Mouse (Mus musculus) neural tube, embryonic 13.5 days (tissue): ENCODE results near the gene Slc28a1. TPM values are rescaled to one million over a fixed set of nuclear protein-coding genes. Genes with fewer than 3 reads are reported as not detected.

Source experiments
- ATAC-seq: fragments of 200-750 bp; cut with Nextera tagmentation; 2 replicates; pipeline ENCODE4 v1.8.0; 2017; ENCODE audit warnings: low read depth, mild to moderate bottlenecking, moderate TSS enrichment, moderate library complexity
- H3K27ac ChIP-seq: fragments of 300-500 bp; sonication (generic); replicated peaks from 2 replicates; pipeline ENCODE4 v1.5.1; 2015; ENCODE audit warnings: moderate library complexity, mild to moderate bottlenecking, inconsistent platforms
- H3K27me3 ChIP-seq: fragments of 300-500 bp; sonication (generic); 2 replicates; pipeline ENCODE4 v1.6.1; 2015; ENCODE audit warnings: mild to moderate bottlenecking, inconsistent platforms
- H3K36me3 ChIP-seq: fragments of 300-500 bp; sonication (generic); 2 replicates; pipeline ENCODE4 v1.6.1; 2015; ENCODE audit warnings: mild to moderate bottlenecking, inconsistent platforms
- H3K4me1 ChIP-seq: fragments of 300-500 bp; sonication (generic); replicated peaks from 2 replicates; pipeline ENCODE4 v1.6.1; 2015; ENCODE audit warnings: inconsistent platforms
- H3K4me2 ChIP-seq: fragments of 300-500 bp; sonication (generic); 2 replicates; pipeline ENCODE4 v1.6.1; 2015; ENCODE audit warnings: inconsistent platforms, mild to moderate bottlenecking, moderate library complexity
- H3K4me3 ChIP-seq: fragments of 300-500 bp; sonication (generic); 2 replicates; pipeline ENCODE4 v1.5.1; 2015; ENCODE audit warnings: mild to moderate bottlenecking, inconsistent platforms
- H3K9ac ChIP-seq: fragments of 300-500 bp; sonication (generic); 2 replicates; pipeline ENCODE4 v1.6.1; 2015; ENCODE audit warnings: moderate library complexity, mild to moderate bottlenecking, inconsistent platforms
- H3K9me3 ChIP-seq: fragments of 300-500 bp; sonication (generic); 2 replicates; pipeline ENCODE4 v1.6.1; 2016; ENCODE audit warnings: inconsistent platforms
- WGBS: fragments of 180-500 bp; shearing (Covaris S2); methylation state at CpG from one replicate; pipeline ENCODE4 v1.1.7; 2015; 5-methylcytosine and 5-hydroxymethylcytosine counted together
- polyA plus RNA-seq: library from polyadenylated mRNA; unstranded; fragments of >200 nt; fragmentation: Nextera tagmentation; extraction: Ambion mirVana; gene quantifications from 2 replicates; pipeline ENCODE4 v1.2.1, GENCODE M21; 2015

Slc28a1 gene
- polyA plus RNA-seq, result not detected in 2 replicates

DNA sequence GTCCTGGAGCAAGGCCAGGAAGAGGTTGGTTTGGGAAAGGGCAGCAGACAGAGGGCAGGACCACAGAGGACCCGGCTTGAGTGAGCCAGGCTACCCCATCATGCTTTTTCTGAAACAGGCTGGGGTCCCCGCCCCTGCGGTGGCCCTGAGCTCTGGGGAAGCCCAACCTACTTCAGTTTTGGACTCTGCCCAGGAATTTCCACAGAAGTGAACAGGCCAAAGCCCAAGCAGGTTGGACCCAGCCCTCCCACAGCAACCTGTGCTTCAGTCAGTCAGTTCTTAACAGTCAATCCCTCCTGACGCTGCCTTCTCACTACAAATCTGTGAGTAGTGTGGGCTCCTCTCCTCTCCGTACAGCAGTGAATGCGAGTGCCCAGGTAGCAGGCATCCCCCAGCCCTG lies at the start of gene Slc28a1:
Gene Slc28a1 (plus strand): TSS at position 245 of the 400 bp plus-strand sequence.
- no peaks in the 10 kb centered on the region for H3K36me3 ChIP-seq
- H3K9me3 ChIP-seq, result no peaks in the 10 kb centered on the region
- H3K9ac ChIP-seq, result no peak within 1 kb of the TSS
- WGBS, result 82% methylated on average over 6 of the region's 6 CpGs
- H3K4me1 ChIP-seq, result no peaks in the 10 kb centered on the region
- H3K4me2 ChIP-seq, result no peak within 1 kb of the TSS
- no peak within 1 kb of the TSS for H3K4me3 ChIP-seq
- no peak for ATAC-seq
- no peak within 1 kb of the TSS for H3K27ac ChIP-seq
- H3K27me3 ChIP-seq, result no peaks in the 10 kb centered on the region

DNA sequence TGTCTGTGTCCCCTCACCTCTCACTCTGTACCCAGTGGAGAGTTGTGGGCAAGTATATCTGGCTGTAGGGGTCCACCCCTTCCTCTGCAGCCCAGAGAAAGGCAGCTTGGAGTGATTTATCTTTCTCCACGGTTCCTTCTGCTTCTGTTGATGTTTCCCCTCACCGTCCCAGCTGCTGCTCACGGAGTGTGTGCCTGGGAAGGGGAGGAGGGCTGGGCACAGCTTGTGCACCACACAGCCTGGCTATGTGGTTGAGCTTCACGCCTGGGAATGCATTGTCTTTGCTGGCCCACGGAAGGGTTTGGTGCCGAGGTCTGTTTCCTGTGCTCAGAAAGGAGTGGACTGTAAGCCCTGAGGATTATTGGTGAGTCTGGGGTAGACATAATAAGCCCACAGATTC lies 47.9 kb upstream of the Slc28a1 start:
- no peak overlapping the region for H3K27ac ChIP-seq
- H3K27me3 ChIP-seq, result no peaks in the 10 kb centered on the region
- no peaks in the 10 kb centered on the region for H3K36me3 ChIP-seq
- no peak overlapping the region for H3K9ac ChIP-seq
- no peak overlapping the region for H3K4me2 ChIP-seq
- no peak overlapping the region for H3K4me3 ChIP-seq
- ATAC-seq, result no peak
- peaks cover 6% of the 10 kb centered on the region for H3K4me1 ChIP-seq
- WGBS, result 19% methylated on average over 6 of the region's 6 CpGs
- no peaks in the 10 kb centered on the region for H3K9me3 ChIP-seq

DNA sequence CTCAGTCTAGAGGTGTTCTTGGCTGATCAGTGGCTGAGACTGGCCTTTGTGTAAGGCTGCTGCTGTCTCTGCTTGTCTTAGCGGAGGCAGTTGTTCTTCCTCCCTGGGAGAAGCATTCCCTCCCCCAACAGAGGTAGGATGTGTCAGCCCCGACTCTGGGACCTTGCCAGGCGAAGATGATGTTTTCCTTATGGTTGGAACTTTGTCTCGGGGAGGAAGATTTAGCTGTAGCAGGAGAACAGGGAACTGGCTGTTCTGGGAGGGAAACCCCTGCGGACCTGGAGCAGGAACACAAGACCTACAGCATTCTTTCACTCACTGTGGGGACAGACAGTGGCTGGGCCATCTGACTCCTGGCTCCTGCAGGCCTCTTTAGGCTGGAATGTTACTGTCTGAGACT lies 42.1 kb upstream of the Slc28a1 start:
- no peak for ATAC-seq
- Histone ChIP-seq H3K27me3 (no peaks in the 10 kb centered on the region), H3K4me1 (no peaks in the 10 kb centered on the region), H3K4me2 (no peak overlapping the region), H3K27ac (no peak overlapping the region), H3K9me3 (no peaks in the 10 kb centered on the region), H3K36me3 (no peaks in the 10 kb centered on the region), H3K4me3 (no peak overlapping the region), H3K9ac (no peak overlapping the region)
- 60% methylated on average over 5 of the region's 5 CpGs for WGBS

DNA sequence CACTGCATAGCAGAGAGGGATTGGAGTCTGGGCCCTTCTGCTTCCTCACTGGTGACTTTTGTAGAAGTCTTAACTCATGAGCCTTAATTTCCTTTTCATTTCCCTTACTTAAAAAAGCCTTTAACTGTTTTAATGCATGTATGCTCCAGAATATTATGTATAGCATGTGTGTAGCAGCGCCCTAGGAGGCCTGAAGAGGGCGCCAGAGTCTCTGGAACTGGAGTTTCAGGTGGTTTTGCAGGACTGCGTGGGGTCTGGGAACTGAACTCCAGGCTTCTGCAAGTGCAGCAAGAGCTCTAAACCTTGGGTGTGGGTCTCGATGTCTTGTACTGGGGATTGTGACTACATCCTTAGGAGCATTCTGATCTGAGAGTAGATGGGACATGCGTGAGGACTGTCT lies 41.3 kb upstream of the Slc28a1 start:
- no peak overlapping the region for H3K9ac ChIP-seq
- no peak overlapping the region for H3K27ac ChIP-seq
- no peaks in the 10 kb centered on the region for H3K27me3 ChIP-seq
- ATAC-seq, result no peak
- H3K4me2 ChIP-seq, result no peak overlapping the region
- no peaks in the 10 kb centered on the region for H3K4me1 ChIP-seq
- no peaks in the 10 kb centered on the region for H3K9me3 ChIP-seq
- H3K36me3 ChIP-seq, result no peaks in the 10 kb centered on the region
- H3K4me3 ChIP-seq, result no peak overlapping the region
- WGBS, result 79% methylated on average over 5 of the region's 5 CpGs

DNA sequence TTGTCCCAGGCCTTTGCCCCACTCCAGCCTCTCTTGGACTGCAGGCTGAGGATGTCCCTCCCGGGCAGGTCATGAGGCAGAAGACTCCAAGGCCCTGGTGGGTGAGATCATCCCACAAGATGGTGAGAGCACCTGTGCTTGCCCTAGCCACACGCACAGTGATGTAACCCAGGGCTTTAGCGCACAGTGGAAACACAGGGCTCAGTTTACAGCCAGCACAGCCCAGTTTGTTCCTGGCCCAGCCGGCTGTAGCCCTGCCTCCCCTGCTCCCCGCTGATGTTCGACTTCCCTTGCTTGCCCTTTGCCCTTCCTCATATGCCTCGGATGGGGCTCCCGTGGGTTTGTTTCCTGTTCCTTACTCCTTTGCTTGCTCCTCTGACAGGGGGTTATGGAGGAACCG lies 40.1 kb upstream of the Slc28a1 start:
- no peaks in the 10 kb centered on the region for H3K4me1 ChIP-seq
- no peaks in the 10 kb centered on the region for H3K36me3 ChIP-seq
- ATAC-seq, result no peak
- WGBS, result 61% methylated on average over 9 of the region's 9 CpGs
- H3K4me3 ChIP-seq, result no peak overlapping the region
- no peak overlapping the region for H3K4me2 ChIP-seq
- H3K9ac ChIP-seq, result no peak overlapping the region
- no peak overlapping the region for H3K27ac ChIP-seq
- H3K27me3 ChIP-seq, result no peaks in the 10 kb centered on the region
- no peaks in the 10 kb centered on the region for H3K9me3 ChIP-seq

DNA sequence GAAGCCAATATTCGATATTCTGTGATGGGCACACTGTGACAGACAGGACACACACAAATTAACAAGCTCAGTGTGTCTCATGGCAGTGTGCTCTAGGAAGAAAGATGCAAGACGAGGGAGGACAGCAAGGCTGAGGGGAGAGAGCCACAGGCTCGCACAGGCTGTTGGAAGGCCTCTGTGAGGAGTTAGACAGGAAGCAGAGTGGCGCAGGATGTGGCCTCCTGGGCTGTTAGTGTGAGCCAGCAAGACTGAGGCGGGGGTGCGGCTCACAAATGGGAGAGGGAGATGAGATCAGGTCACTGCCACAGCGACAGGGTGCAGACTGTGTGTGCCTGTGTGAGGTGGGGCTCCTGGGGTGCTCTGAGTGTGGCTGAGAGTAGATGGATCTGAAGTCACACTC lies 39.3 kb upstream of the Slc28a1 start:
- Histone ChIP-seq H3K9me3 (no peaks in the 10 kb centered on the region), H3K27me3 (no peaks in the 10 kb centered on the region), H3K4me3 (no peak overlapping the region), H3K27ac (no peak overlapping the region), H3K4me1 (no peaks in the 10 kb centered on the region), H3K9ac (no peak overlapping the region), H3K36me3 (no peaks in the 10 kb centered on the region), H3K4me2 (no peak overlapping the region)
- no peak for ATAC-seq
- 73% methylated on average over 7 of the region's 7 CpGs for WGBS

DNA sequence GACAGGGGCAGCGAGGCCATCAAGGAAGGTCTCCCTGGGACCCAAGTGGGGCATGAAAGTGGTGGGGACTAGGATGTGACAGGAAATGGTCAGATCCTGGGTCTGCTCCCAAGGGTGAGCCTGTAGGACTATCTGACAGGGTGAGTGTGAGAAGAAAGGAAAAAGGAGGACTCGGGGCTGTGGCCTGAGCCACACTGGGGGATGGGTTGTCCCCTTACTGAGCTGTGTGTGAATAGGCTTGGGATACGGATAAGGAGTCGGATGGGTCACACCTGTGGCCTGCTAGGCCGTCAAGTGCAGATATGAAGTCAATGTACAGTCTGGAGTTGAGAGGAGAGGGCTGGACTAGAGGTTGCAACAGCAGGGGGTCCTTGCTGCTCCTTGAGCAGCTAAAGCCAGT lies 38.9 kb upstream of the Slc28a1 start:
- no peaks in the 10 kb centered on the region for H3K27me3 ChIP-seq
- ATAC-seq, result no peak
- no peak overlapping the region for H3K4me3 ChIP-seq
- H3K4me1 ChIP-seq, result peaks cover 2% of the 10 kb centered on the region
- WGBS, result 87% methylated on average over 5 of the region's 5 CpGs
- H3K36me3 ChIP-seq, result no peaks in the 10 kb centered on the region
- H3K9ac ChIP-seq, result no peak overlapping the region
- H3K9me3 ChIP-seq, result no peaks in the 10 kb centered on the region
- H3K27ac ChIP-seq, result no peak overlapping the region
- no peak overlapping the region for H3K4me2 ChIP-seq

DNA sequence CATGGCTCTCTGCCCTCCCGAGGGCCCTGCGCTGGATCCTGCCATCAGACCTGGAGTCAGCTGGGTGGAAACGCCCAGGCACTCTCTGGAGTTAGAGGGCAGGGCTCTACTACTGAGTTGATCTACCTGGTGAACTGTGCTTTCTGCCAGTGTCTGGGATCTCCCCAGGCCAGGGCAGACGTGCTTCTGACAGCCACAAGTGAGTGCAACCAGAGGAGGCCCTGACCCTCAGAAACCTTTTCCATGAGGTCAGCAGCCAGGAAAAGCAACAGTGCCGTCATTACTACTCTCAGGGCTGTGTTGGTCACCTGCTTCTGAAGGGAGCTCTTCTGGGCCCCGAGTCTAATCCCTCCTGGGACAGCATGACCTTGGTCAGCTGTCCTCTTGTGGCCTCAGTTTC lies 37.6 kb upstream of the Slc28a1 start:
- H3K27me3 ChIP-seq, result no peaks in the 10 kb centered on the region
- no peak overlapping the region for H3K27ac ChIP-seq
- ATAC-seq, result no peak
- no peak overlapping the region for H3K4me3 ChIP-seq
- no peaks in the 10 kb centered on the region for H3K9me3 ChIP-seq
- H3K9ac ChIP-seq, result no peak overlapping the region
- no peak overlapping the region for H3K4me2 ChIP-seq
- peaks cover 7% of the 10 kb centered on the region for H3K4me1 ChIP-seq
- WGBS, result 77% methylated on average over 6 of the region's 6 CpGs
- H3K36me3 ChIP-seq, result no peaks in the 10 kb centered on the region

DNA sequence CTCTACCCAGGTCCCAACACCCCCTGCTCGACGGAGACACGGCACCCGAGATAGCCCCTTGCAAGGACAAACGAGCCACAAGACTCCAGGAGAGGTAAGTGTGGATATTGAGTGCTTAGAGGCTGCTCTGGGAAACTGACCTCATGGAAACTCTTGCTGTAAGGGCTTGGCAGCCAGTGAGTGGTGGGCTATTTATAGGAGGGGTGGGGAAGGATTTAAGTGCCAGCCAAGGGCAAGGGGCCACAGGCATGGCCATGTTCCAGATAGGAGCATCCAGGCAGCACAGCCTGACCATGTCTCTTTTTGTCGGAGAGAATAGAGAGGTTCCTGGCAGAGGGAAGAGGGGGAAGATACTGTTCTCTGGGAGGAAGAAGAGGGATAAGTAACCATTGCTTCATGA lies 35.9 kb upstream of the Slc28a1 start:
- H3K9ac ChIP-seq, result no peak overlapping the region
- H3K4me2 ChIP-seq, result no peak overlapping the region
- no peak overlapping the region for H3K27ac ChIP-seq
- no peaks in the 10 kb centered on the region for H3K27me3 ChIP-seq
- WGBS, result 80% methylated on average over 6 of the region's 6 CpGs
- ATAC-seq, result no peak
- H3K9me3 ChIP-seq, result no peaks in the 10 kb centered on the region
- no peak overlapping the region for H3K4me3 ChIP-seq
- peaks cover 7% of the 10 kb centered on the region for H3K4me1 ChIP-seq
- no peaks in the 10 kb centered on the region for H3K36me3 ChIP-seq

DNA sequence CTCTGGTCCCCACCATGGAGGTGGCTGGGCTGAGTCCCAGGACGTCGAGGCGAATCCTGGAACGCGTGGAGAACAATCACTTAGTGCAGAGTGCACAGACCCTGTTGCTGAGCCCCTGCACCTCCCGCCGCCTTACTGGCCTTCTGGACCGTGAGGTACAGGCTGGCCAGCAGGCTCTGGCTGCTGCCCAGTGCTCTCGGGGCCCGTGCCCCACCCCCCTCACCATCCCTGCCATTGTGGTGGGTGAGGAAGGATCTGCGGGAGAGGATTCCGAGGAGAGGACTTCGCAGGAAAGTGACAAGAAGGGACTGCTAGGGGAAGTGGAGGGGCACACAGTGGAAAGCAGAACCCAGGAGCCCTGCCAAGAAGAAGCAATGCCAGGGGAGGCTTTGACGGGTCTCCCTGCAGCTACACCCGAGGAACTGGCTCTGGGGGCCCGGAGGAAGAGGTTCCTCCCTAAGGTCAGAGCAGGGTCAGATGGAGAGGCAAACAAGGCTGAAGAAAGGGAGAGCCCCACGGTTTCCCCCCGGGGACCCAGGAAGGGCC lies 21.1 kb upstream of the Slc28a1 start:
- no peak overlapping the region for H3K9ac ChIP-seq
- no peaks in the 10 kb centered on the region for H3K36me3 ChIP-seq
- H3K27me3 ChIP-seq, result no peaks in the 10 kb centered on the region
- H3K4me1 ChIP-seq, result 0 out of 2 replicates have a peak, but pooled peaks cover 8% of the 10 kb centered on the region
- H3K9me3 ChIP-seq, result no peaks in the 10 kb centered on the region
- 59% methylated on average over 18 of the region's 18 CpGs for WGBS
- no peak overlapping the region for H3K4me2 ChIP-seq
- ATAC-seq, result no peak
- H3K4me3 ChIP-seq, result no peak overlapping the region
- H3K27ac ChIP-seq, result no peak overlapping the region

DNA sequence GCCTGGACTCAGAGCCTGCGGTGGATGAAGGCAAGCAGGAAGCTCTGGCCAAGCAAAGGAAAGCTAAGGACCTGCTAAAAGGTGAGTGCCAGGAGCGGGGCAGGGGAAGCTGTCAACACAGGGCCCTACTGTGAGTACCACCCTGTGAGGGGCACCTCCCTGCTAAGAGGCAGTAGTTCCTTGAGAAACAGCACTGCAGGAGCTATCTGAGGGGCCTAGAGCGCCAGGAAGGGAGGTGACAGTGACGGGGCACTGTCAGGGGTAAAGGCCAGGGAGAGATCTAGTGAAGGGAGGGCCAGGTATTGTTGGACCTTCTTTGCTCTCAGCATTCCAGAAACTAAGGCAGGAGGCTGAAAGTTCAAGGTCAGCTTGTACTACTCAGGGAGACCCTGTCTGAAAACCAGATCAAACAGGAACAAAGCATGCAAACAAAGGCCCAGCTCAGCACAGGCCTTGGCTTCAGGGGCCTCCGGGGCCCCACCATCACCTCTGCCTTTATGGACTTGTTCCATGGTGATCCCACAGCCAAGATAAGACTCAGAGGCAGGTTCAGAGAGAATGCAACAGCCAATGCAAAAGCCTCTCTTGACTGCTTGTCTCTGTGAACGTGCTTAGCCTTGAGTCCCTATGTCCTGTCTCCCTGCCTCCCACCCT lies 20.4 kb upstream of the Slc28a1 start:
- ATAC-seq, result no peak
- 86% methylated on average over 6 of the region's 6 CpGs for WGBS

DNA sequence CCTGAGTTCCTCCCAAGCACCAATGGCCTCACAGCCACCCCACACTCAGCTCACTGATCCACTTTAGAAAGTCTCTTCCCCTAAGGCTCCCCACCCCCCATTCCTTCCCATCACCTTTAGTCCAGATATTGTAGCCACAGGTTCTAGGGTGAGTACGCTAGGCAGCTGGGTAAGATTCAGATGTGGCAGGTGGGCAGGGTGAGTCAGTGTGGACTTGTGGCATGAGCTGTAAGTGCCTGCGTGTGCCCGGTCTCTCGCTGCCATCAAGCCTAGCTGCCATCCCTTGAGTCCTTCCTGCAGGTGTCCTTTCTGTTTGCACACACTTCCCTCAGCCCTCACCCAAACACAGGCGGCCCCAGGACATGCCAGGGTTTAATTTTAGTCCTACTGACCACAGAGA lies 14.3 kb upstream of the Slc28a1 start:
- Histone ChIP-seq H3K4me3 (no peak overlapping the region), H3K9ac (no peak overlapping the region), H3K36me3 (no peaks in the 10 kb centered on the region), H3K27ac (peak overlapping the region; percentile 42; the same call in 1 of the 2 replicates), H3K4me2 (no peak overlapping the region), H3K9me3 (no peaks in the 10 kb centered on the region), H3K4me1 (peaks cover 2% of the 10 kb centered on the region; the same call in 1 of the 2 replicates), H3K27me3 (no peaks in the 10 kb centered on the region)
- 90% methylated on average over 5 of the region's 5 CpGs for WGBS
- no peak for ATAC-seq

More for the DNA sequence above, 20.4 kb upstream of the Slc28a1 start:
- H3K9ac ChIP-seq, result no peak overlapping the region
- H3K4me3 ChIP-seq, result no peak overlapping the region
- no peaks in the 10 kb centered on the region for H3K36me3 ChIP-seq
- no peaks in the 10 kb centered on the region for H3K9me3 ChIP-seq
- no peaks in the 10 kb centered on the region for H3K27me3 ChIP-seq
- H3K4me1 ChIP-seq, result 0 out of 2 replicates have a peak, but pooled peaks cover 8% of the 10 kb centered on the region
- no peak overlapping the region for H3K4me2 ChIP-seq
- no peak overlapping the region for H3K27ac ChIP-seq

DNA sequence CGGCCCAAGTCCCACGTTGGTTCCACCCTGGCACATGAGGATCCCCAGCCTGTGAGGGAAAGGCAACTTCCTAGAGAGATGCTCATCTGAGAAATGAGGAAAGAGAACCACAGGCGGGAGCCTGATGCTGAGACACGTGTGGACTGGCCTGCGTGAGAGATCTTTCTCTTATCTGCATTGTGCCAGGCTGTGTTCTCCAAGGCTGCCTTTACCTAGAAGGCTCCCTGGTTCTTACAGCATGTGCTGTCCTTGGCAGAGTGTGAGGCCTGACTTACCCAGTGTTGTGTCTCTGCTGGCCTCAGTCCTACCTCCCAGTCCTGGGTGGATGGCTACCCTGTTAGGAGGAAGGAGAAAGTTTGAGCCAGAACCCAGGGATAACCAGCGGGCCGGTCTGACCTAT lies 11.7 kb upstream of the Slc28a1 start:
- no peak for ATAC-seq
- no peaks in the 10 kb centered on the region for H3K36me3 ChIP-seq
- 95% methylated on average over 7 of the region's 7 CpGs for WGBS
- H3K4me1 ChIP-seq, result peaks cover 5% of the 10 kb centered on the region; the same call in 1 of the 2 replicates
- H3K27ac ChIP-seq, result no peak overlapping the region
- H3K4me2 ChIP-seq, result no peak overlapping the region
- no peaks in the 10 kb centered on the region for H3K9me3 ChIP-seq
- H3K9ac ChIP-seq, result no peak overlapping the region
- no peak overlapping the region for H3K4me3 ChIP-seq
- H3K27me3 ChIP-seq, result no peaks in the 10 kb centered on the region
